Mouse (Mus musculus) testis, adult 2 months (tissue): Measurements from ENCODE around the gene Stk38l.

Source experiments
- CTCF ChIP-seq: fragments of 200-500 bp; IDR thresholded peaks from 2 replicates; pipeline ENCODE4 v1.5.1; 2012; ENCODE audit warnings: low read depth, mild to moderate bottlenecking, inconsistent platforms, low read length, moderate library complexity; ENCODE audit not compliant: control insufficient read depth, insufficient read depth, insufficient replicate concordance
- POLR2A ChIP-seq: fragments of 200-500 bp; IDR thresholded peaks from 2 replicates; pipeline ENCODE4 v1.6.1; 2012; ENCODE audit warnings: low read depth, mild to moderate bottlenecking, inconsistent platforms, low read length, moderate library complexity; ENCODE audit not compliant: control insufficient read depth

DNA sequence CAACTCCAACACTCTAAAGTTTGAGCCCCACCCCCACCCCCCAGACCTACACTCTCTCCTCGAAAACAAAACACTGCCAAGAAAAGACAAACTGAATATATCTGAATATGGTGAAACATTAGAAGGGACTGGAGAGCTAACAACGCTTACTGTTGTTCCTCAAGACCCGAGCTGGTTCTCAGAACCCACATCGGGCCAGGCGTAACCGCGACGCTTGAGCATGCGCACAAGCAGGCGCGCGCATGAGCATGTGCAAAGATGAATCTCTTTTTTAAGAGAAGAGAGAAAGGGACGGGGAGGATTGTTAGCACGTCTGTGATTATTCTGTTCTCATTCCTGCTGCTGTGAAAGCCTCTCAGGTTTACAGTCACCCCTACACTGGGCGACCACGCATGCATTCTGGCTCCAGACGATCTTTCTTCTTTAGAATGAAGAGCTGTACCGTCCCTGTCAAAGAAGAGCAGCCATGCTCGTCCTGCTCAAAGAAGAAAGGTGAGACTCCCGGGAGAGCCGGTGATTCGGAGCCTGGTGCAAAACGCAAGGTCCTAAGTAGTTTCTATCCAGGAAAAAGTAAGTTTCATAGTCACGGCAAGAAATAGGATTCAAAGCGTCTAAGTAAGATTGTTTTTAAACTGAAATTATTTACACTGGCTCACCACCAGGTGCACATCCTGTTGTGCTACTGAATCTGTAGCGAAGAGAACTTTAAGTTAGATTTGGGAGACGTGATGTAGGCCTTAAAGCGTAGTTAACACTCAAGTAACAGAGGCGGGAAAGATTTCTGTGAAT is 95.6 kb downstream of the Stk38l start:
- TF ChIP-seq CTCF, result no peak
- TF ChIP-seq POLR2A, result peak; percentile 61
